ENCODE assay signal across 7 mouse cellular contexts in the genomic region with DNA sequence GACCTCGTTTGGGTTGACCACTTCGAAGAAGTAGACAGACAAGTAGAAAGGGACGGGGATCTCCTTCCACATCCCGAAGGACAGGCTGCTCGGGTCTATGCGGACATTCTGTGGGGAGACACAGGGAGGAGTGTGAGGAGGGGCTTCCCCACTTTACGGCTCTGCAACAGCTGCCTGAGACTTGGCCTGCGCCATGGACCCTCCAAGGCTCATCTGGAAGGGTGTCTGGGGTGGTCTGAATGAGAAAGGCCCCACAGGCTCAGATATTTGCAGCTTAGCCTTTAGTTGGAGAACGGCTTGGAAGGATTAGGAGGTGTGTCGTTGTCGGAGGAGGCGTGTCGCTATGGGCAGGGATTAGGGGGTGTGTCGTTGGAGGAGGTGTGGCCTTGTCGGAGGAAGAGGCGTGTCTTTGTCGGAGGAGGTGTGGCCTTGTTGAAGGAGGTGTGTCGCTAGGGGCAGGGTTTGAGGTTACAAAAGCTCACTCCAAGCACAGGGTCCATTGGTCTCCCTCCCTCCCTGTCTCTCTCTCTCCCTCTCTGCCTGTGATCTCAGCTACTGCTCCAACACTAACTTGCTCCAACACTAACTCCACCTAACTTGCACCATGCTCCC. TPM values are rescaled to one million over a fixed set of nuclear protein-coding genes. Genes with fewer than 3 reads are reported as not detected.
A peak's percentile ranks its signal among the peaks of the same experiment; 100 is the strongest.
DNase-seq lines count a peak whose midpoint lies in the region; ATAC-seq and TF ChIP-seq lines count a peak whose summit lies in the region.

No protein-coding gene starts in this region.

- TF ChIP-seq CTCF in intestine, postnatal 0 days (IDR thresholded peaks at IDR 0.05; ENCODE audit: low read depth) = no peak
- no peak for TF ChIP-seq CTCF in liver, postnatal 0 days (IDR thresholded peaks at IDR 0.05; ENCODE audit: low read depth)

- no peaks in the 10 kb centered on the region for H3K9me3 ChIP-seq in embryonic facial prominence, embryonic 11.5 days (replicated peaks; ENCODE audit: control insufficient read depth, low read length)
- H3K9me3 ChIP-seq in intestine, postnatal 0 days (ENCODE audit: control insufficient read depth) = no peaks in the 10 kb centered on the region
- H3K9me3 ChIP-seq in liver, postnatal 0 days (ENCODE audit: low read length) = 0 out of 2 replicates have a peak, but pooled peaks cover 3% of the 10 kb centered on the region
- H3K9me3 ChIP-seq in stomach, embryonic 15.5 days = no peaks in the 10 kb centered on the region

- WGBS in embryonic facial prominence, embryonic 11.5 days = 25% methylated on average over 18 of the region's 18 CpGs
- WGBS in intestine, postnatal 0 days = 33% methylated on average over 18 of the region's 18 CpGs
- WGBS in liver, postnatal 0 days (ENCODE audit: insufficient replicate concordance) = 55% methylated on average over 18 of the region's 18 CpGs
- 30% methylated on average over 18 of the region's 18 CpGs for WGBS in stomach, embryonic 15.5 days

- no peaks in the 10 kb centered on the region; the same call in 1 of the 2 replicates for H3K4me1 ChIP-seq in embryonic facial prominence, embryonic 11.5 days (ENCODE audit: control insufficient read depth, insufficient read depth, low read length)
- H3K4me1 ChIP-seq in intestine, postnatal 0 days (replicated peaks; ENCODE audit: control insufficient read depth, insufficient read depth, low read length) = no peaks in the 10 kb centered on the region
- peaks cover 30% of the 10 kb centered on the region for H3K4me1 ChIP-seq in liver, postnatal 0 days (ENCODE audit: insufficient read depth)
- H3K4me1 ChIP-seq in stomach, embryonic 15.5 days = peaks cover 8% of the 10 kb centered on the region; the same call in 1 of the 2 replicates

- H3K27ac ChIP-seq in embryonic facial prominence, embryonic 11.5 days (replicated peaks; ENCODE audit: low read depth, low read length) = no peak overlapping the region
- H3K27ac ChIP-seq in intestine, postnatal 0 days (ENCODE audit: low read depth, low read length) = no peak overlapping the region
- no peak overlapping the region for H3K27ac ChIP-seq in liver, postnatal 0 days (ENCODE audit: low read depth)
- H3K27ac ChIP-seq in stomach, embryonic 15.5 days = no peak overlapping the region

- ATAC-seq in embryonic facial prominence, embryonic 11.5 days (replicated peaks; ENCODE audit: insufficient number of reproducible peaks, low FRiP score, low TSS enrichment, low read depth) = peak; percentile 75
- ATAC-seq in intestine, postnatal 0 days = peak; percentile 42; the same call in 1 of the 2 replicates
- ATAC-seq in liver, postnatal 0 days = peak; percentile 78
- ATAC-seq in stomach, embryonic 15.5 days (ENCODE audit: insufficient read depth, low FRiP score, low read depth) = peak; percentile 77; the same call in 1 of the 2 replicates

- no peak overlapping the region for H3K4me3 ChIP-seq in embryonic facial prominence, embryonic 11.5 days (ENCODE audit: low read depth, low read length)
- no peak overlapping the region for H3K4me3 ChIP-seq in intestine, postnatal 0 days (ENCODE audit: low read depth, low read length)
- H3K4me3 ChIP-seq in liver, postnatal 0 days (ENCODE audit: low read depth, low read length) = no peak overlapping the region
- H3K4me3 ChIP-seq in stomach, embryonic 15.5 days (replicated peaks) = 0 out of 2 replicates have a peak overlapping the region, but pooled peaks have one; percentile 9

- H3K36me3 ChIP-seq in embryonic facial prominence, embryonic 11.5 days (replicated peaks; ENCODE audit: control insufficient read depth, insufficient read depth, low read depth, low read length) = peaks cover 6% of the 10 kb centered on the region
- peaks cover 22% of the 10 kb centered on the region for H3K36me3 ChIP-seq in intestine, postnatal 0 days (ENCODE audit: control insufficient read depth, insufficient read depth)
- H3K36me3 ChIP-seq in liver, postnatal 0 days (replicated peaks; ENCODE audit: insufficient read depth, low read length) = peaks cover 39% of the 10 kb centered on the region
- peaks cover 15% of the 10 kb centered on the region for H3K36me3 ChIP-seq in stomach, embryonic 15.5 days

- H3K4me2 ChIP-seq in embryonic facial prominence, embryonic 11.5 days (ENCODE audit: low read depth, low read length) = no peak overlapping the region
- no peak overlapping the region for H3K4me2 ChIP-seq in intestine, postnatal 0 days (replicated peaks; ENCODE audit: low read depth)
- H3K4me2 ChIP-seq in liver, postnatal 0 days (ENCODE audit: low read depth, low read length) = no peak overlapping the region
- peak overlapping the region; percentile 37 for H3K4me2 ChIP-seq in stomach, embryonic 15.5 days

- H3K27me3 ChIP-seq in embryonic facial prominence, embryonic 11.5 days (ENCODE audit: control insufficient read depth, insufficient read depth, low read length) = no peaks in the 10 kb centered on the region
- no peaks in the 10 kb centered on the region for H3K27me3 ChIP-seq in intestine, postnatal 0 days (replicated peaks; ENCODE audit: control insufficient read depth, insufficient read depth, low read length)
- no peaks in the 10 kb centered on the region for H3K27me3 ChIP-seq in liver, postnatal 0 days (ENCODE audit: insufficient read depth, low read length)
- no peaks in the 10 kb centered on the region for H3K27me3 ChIP-seq in stomach, embryonic 15.5 days (replicated peaks)

- peak; percentile 95 for DNase-seq in ZHBTc4 (ENCODE audit: low read depth, low spot score)
- DNase-seq in embryonic facial prominence, embryonic 11.5 days (ENCODE audit: low spot score) = peak; percentile 77
- peak; percentile 70 for DNase-seq in liver, postnatal 0 days
- DNase-seq in cerebellum, adult 18-20 months = no peak
- no peak for DNase-seq in cerebellum, adult 11-12 months

- H3K9ac ChIP-seq in embryonic facial prominence, embryonic 11.5 days (replicated peaks; ENCODE audit: low read length) = no peak overlapping the region
- no peak overlapping the region for H3K9ac ChIP-seq in intestine, postnatal 0 days (ENCODE audit: low read depth, low read length)
- no peak overlapping the region for H3K9ac ChIP-seq in liver, postnatal 0 days (replicated peaks)
- H3K9ac ChIP-seq in stomach, embryonic 15.5 days = no peak overlapping the region

- no peak for TF ChIP-seq EP300 in liver, postnatal 0 days (IDR thresholded peaks at IDR 0.05; ENCODE audit: low read depth)

RNA-seq across cellular contexts. Expression of gene Scarb1, which starts 36.5 kb away (rescaled TPM):
- polyA plus RNA-seq in embryonic facial prominence, embryonic 11.5 days (2014; fragmentation: Nextera tagmentation; extraction: Ambion mirVana) = 22.7 and 26.4 TPM in 2 replicates
- 26.5 TPM in 2 replicates for polyA plus RNA-seq in intestine, postnatal 0 days (2015; fragmentation: Nextera tagmentation; extraction: Ambion mirVana)
- 105 and 109 TPM in 2 replicates for polyA plus RNA-seq in liver, postnatal 0 days (2015; fragmentation: Nextera tagmentation; extraction: Ambion mirVana)
- polyA plus RNA-seq in stomach, embryonic 15.5 days (2015; fragmentation: Nextera tagmentation; extraction: Ambion mirVana) = 61.9 and 67.9 TPM in 2 replicates

Comparison
In these comparisons a context has a peak if more than half of its experiments do, and no peak if none do; other contexts are left out.
1. DNase-seq: peak in ZHBTc4 (single experiment), embryonic facial prominence, embryonic 11.5 days (single experiment) and liver, postnatal 0 days (single experiment); none in cerebellum, adult 18-20 months (0 of 2) and cerebellum, adult 11-12 months (single experiment).
2. Peak in every context shown above with its lines, with median percentiles within 50 percentile points of each other: ATAC-seq.